Mouse (Mus musculus) erythroid progenitor cell, adult 5-6 weeks (primary cell): Measurements from ENCODE around the gene Maml3. TPM values are rescaled to one million over a fixed set of nuclear protein-coding genes. Genes with fewer than 3 reads are reported as not detected.

Experiments used
- ATAC-seq: replicated peaks from 2 replicates; pipeline ENCODE4 v1.8.0; 2016; ENCODE audit warnings: moderate number of reproducible peaks, mild to moderate bottlenecking, moderate TSS enrichment, inconsistent platforms; ENCODE audit not compliant: poor library complexity, low FRiP score, severe bottlenecking
- total RNA-seq, 2 experiments: library from RNA; stranded (forward) in 1 of 2; stranded (reverse) in 1 of 2; fragments of 150-400 nt in 1 of 2; fragments of 186-747, 209-891 nt in 1 of 2; gene quantifications; 2 replicates each; pipeline versions ENCODE4 v1.2.3 to v1.2.4; 2015 to 2017; ENCODE audit warnings: low replicate concordance in 2 of 2

The Maml3 gene
- total RNA-seq, 2 experiments from 2014 or later: 0.15 to 0.84 TPM

- no peak for ATAC-seq
Measured at GRCm38 (mm10) chr3:51965436-51965835, 139.4 kb downstream of the Maml3 start.

- no peak for ATAC-seq
Measured at GRCm38 (mm10) chr3:51965008-51965407, 139.9 kb downstream of the Maml3 start.

GRCm38 (mm10) chr3:51963891-51964593, 140.8 kb downstream of the Maml3 start:
- ATAC-seq: no peak

GRCm38 (mm10) chr3:51963151-51963791, 141.6 kb downstream of the Maml3 start:
- ATAC-seq: no peak

GRCm38 (mm10) chr3:51958751-51959150, 146.1 kb downstream of the Maml3 start:
- ATAC-seq: no peak

- ATAC-seq: no peak
Measured at GRCm38 (mm10) chr3:51954441-51954840, 150.4 kb downstream of the Maml3 start.

GRCm38 (mm10) chr3:51953927-51954326, 150.9 kb downstream of the Maml3 start:
- no peak for ATAC-seq

- ATAC-seq: no peak
Measured at GRCm38 (mm10) chr3:51952728-51953623, 151.9 kb downstream of the Maml3 start.

GRCm38 (mm10) chr3:51952267-51952666, 152.6 kb downstream of the Maml3 start:
- ATAC-seq: no peak

GRCm38 (mm10) chr3:51949651-51950050, 155.2 kb downstream of the Maml3 start:
- no peak for ATAC-seq

- no peak for ATAC-seq
Measured at GRCm38 (mm10) chr3:51947168-51947567, 157.7 kb downstream of the Maml3 start.

GRCm38 (mm10) chr3:51943642-51944041, 161.2 kb downstream of the Maml3 start:
- no peak for ATAC-seq

GRCm38 (mm10) chr3:51941781-51942180, 163.1 kb downstream of the Maml3 start:
- no peak for ATAC-seq

- ATAC-seq: no peak
Measured at GRCm38 (mm10) chr3:51939864-51940263, 165.0 kb downstream of the Maml3 start.

- no peak for ATAC-seq
Measured at GRCm38 (mm10) chr3:51939054-51939453, 165.8 kb downstream of the Maml3 start.

- ATAC-seq: no peak
Measured at GRCm38 (mm10) chr3:51937176-51937575, 167.7 kb downstream of the Maml3 start.

- ATAC-seq: no peak
Measured at GRCm38 (mm10) chr3:51934531-51935485, 170.1 kb downstream of the Maml3 start.

GRCm38 (mm10) chr3:51928188-51928587, 176.7 kb downstream of the Maml3 start:
- ATAC-seq: no peak

- ATAC-seq: no peak
Measured at GRCm38 (mm10) chr3:51927591-51927990, 177.3 kb downstream of the Maml3 start.
